Mouse (Mus musculus): ENCODE measurements at regions not wholly inside any gene's neighbourhood (a gene's known extent, or its start where the extent isn't known, plus 50 kb on each side); places are given as distances from the start of the nearest gene placed in this dataset.
"Not testable (repeated sequence)": the region's sequence is repeated elsewhere in the genome, so short reads cannot be mapped to it uniquely, and the experiment has no call there.

- no peaks in the 10 kb centered on the region for H3K4me1 ChIP-seq (ENCODE audit: control insufficient read depth, insufficient read depth, low read depth, low read length)
- no peaks in the 10 kb centered on the region for H3K9me3 ChIP-seq (ENCODE audit: control insufficient read depth, low read length)
- no peaks in the 10 kb centered on the region for H3K36me3 ChIP-seq (ENCODE audit: control insufficient read depth, insufficient read depth, low read length)
- no peak overlapping the region for H3K27ac ChIP-seq (ENCODE audit: low read depth, low read length)
- H3K9ac ChIP-seq (ENCODE audit: low read depth, low read length) = no peak overlapping the region
- H3K4me3 ChIP-seq (ENCODE audit: low read length) = no peak overlapping the region
- H3K27me3 ChIP-seq (replicated peaks; ENCODE audit: control insufficient read depth, insufficient read depth, low read length) = no peaks in the 10 kb centered on the region
- H3K4me2 ChIP-seq (ENCODE audit: low read length) = no peak overlapping the region
- ATAC-seq = peak; percentile 94
- WGBS = 33% methylated on average over 7 of the region's 7 CpGs
These were observed 872.3 kb downstream of the Nxph1 start for GRCm38 (mm10) chr6:9820311-9821243.

GRCm38 (mm10) chr6:9834884-9835476, 886.7 kb downstream of the Nxph1 start:
- no peak overlapping the region for H3K4me3 ChIP-seq (ENCODE audit: low read length)
- H3K9me3 ChIP-seq (ENCODE audit: control insufficient read depth, low read length) = 0 out of 2 replicates have a peak, but pooled peaks cover 2% of the 10 kb centered on the region
- no peaks in the 10 kb centered on the region for H3K4me1 ChIP-seq (ENCODE audit: control insufficient read depth, insufficient read depth, low read depth, low read length)
- H3K36me3 ChIP-seq (ENCODE audit: control insufficient read depth, insufficient read depth, low read length) = no peaks in the 10 kb centered on the region
- H3K27ac ChIP-seq (ENCODE audit: low read depth, low read length) = no peak overlapping the region
- ATAC-seq = peak; percentile 78
- H3K4me2 ChIP-seq (ENCODE audit: low read length) = no peak overlapping the region
- 24% methylated on average over 5 of the region's 5 CpGs for WGBS
- H3K27me3 ChIP-seq (replicated peaks; ENCODE audit: control insufficient read depth, insufficient read depth, low read length) = no peaks in the 10 kb centered on the region
- H3K9ac ChIP-seq (ENCODE audit: low read depth, low read length) = no peak overlapping the region

- no peak overlapping the region for H3K9ac ChIP-seq (ENCODE audit: low read depth, low read length)
- no peaks in the 10 kb centered on the region for H3K9me3 ChIP-seq (ENCODE audit: control insufficient read depth, low read length)
- no peaks in the 10 kb centered on the region for H3K36me3 ChIP-seq (ENCODE audit: control insufficient read depth, insufficient read depth, low read length)
- H3K4me2 ChIP-seq (ENCODE audit: low read length) = no peak overlapping the region
- no peaks in the 10 kb centered on the region for H3K27me3 ChIP-seq (replicated peaks; ENCODE audit: control insufficient read depth, insufficient read depth, low read length)
- no peak for ATAC-seq
- no peak overlapping the region for H3K4me3 ChIP-seq (ENCODE audit: low read length)
- WGBS = 82% methylated on average over 2 of the region's 2 CpGs
- H3K4me1 ChIP-seq (ENCODE audit: control insufficient read depth, insufficient read depth, low read depth, low read length) = no peaks in the 10 kb centered on the region
- H3K27ac ChIP-seq (ENCODE audit: low read depth, low read length) = no peak overlapping the region
These were observed 894.2 kb downstream of the Nxph1 start for GRCm38 (mm10) chr6:9842391-9842790.

GRCm38 (mm10) chr6:9889853-9890252, 941.6 kb downstream of the Nxph1 start:
- not testable (repeated sequence) for H3K9ac ChIP-seq (ENCODE audit: low read depth, low read length); H3K9me3 ChIP-seq (ENCODE audit: control insufficient read depth, low read length); H3K36me3 ChIP-seq (ENCODE audit: control insufficient read depth, insufficient read depth, low read length); H3K27ac ChIP-seq (ENCODE audit: low read depth, low read length); H3K4me3 ChIP-seq (ENCODE audit: low read length); H3K4me2 ChIP-seq (ENCODE audit: low read length); H3K27me3 ChIP-seq (replicated peaks; ENCODE audit: control insufficient read depth, insufficient read depth, low read length); H3K4me1 ChIP-seq (ENCODE audit: control insufficient read depth, insufficient read depth, low read depth, low read length)
- 89% methylated on average over 8 of the region's 8 CpGs for WGBS
- peak; percentile 100 for ATAC-seq
